Mouse (Mus musculus): ENCODE data around the gene Gatad2b.

Gene Gatad2b

DNA sequence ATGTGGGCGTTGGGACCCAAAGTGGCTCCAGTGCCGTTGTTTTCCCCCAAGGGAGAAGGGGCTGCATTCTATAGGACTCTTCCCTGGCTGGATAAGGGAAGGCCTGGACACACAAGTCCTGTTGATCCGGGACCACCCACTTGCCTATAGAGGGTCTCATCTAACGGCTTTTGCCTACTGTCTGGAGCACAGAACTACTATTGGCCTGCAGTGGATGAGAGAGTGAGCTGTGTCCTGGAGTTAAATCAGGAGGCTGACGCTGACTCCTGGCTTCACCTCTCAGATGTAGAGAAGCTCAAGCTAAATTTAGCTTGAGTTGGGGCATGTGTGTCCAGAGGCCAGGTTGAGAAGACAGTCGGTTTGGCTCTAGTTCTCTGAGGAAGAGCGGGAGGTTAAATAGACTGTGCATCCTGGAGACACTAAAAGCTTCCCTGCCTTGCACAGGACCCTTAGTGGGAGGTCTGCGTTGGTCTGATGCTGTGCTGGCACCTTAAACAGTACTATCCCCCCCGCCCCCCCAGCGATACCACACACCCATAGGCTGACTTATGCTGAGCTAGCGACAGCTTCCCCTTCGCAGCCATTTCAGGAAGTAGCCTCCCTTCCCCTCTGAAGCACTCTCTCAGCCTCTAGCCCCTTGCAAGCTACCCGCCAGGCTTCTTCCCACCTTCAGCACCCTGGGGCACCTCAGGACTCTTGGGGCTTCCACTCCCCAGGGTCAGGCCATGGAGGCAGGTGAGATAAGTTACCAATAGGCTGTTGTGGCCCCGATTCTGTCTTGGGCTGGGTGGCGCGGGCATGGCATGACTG is 26.8 kb upstream of the Gatad2b start:
- WGBS: 25% methylated on average over 16 of the region's 16 CpGs

DNA sequence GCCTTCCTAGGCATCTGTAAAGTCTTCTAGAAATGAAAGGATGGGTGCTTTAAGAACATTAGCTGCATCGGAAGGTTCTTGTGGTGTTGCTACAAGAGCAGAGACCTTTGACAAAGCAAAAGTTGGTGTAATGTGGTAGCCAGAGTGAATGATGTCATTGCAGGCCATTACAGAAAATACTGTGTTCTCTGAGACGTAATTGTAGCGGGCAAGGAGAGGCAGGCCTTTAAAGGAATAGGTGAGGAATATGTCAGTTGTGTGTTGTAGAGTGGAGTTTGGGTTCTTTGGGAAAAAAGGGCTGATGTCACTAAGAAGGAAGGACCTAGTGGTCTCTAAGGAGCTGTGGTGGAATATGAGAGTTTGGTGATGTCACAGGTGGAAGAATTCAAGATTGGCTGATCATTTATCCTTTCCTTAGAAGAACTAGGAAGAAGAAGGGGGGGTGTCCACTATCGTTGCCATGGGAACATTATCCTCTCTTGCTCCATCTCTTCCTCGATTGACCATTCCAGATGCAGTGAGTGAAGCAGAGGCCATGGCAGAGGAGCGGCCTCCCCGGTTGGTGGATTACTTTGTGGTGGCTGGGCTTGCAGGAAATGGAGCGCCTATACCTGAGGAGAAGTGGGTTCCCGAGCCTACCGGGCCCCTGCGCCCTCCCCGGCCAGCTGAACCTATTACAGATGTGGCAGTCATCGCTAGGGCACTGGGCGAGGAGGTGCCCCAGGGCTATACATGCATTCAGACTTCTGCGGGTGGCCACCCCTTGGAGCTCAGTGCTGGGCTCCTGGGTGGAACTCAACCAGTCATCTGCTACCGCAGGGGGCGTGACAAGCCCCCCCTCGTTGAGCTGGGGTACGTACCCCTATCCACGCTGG is 25.8 kb upstream of the Gatad2b start:
- 91% methylated on average over 20 of the region's 20 CpGs for WGBS

DNA sequence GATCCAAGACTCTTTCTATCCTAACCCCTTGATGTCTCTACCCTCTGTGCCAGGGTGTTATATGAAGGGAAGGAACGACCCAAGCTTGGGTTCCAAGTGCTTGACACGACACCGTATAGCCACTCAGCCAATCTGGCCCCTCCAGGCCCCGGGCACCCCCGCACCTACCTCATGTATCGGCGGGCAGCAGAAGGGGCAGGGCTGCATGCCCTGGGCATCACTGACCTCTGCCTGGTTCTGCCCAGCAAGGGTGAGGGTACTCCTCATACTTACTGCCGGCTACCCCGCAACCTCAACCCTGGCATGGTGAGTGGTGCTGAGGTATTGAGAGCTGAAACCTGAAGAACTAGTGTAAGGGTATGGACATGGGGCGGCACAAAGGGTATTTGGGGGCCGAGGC is 24.8 kb upstream of the Gatad2b start:
- WGBS: 93% methylated on average over 11 of the region's 11 CpGs

DNA sequence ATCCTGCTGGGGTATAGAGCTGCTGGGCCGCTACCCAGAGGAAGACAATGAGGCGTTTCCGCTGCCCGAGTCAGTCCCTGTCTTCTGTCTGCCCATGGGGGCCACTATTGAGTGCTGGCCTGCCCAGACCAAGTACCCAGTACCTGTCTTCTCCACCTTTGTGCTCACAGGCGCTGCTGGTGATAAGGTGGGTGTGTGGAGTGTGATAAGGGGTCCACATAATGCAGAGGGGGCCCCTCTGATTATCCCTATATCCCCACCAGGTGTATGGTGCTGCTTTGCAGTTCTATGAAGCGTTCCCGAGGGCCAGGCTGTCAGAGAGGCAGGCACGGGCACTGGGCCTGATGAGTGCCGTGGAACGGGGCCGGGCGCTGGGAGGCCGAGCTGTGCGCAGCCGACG is 24.0 kb upstream of the Gatad2b start:
- 93% methylated on average over 16 of the region's 16 CpGs for WGBS

DNA sequence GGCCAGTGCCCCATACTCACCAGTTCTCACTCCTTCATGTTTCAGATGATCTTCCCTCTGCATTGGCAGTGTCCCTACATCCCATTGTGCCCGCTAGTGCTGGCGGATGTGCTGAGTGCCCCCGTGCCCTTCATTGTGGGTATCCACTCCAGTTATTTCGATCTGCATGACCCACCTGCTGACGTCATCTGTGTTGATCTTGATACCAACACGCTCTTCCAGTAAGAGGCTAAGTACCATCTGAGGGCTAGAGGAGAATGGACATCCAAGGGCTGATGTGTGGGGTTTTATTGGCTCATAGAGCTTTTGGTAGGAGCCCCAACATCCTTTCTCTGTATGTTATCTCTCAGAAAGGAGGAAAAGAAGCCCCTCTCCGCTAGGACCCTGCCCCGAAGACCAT is 22.2 kb upstream of the Gatad2b start:
- 95% methylated on average over 8 of the region's 8 CpGs for WGBS

DNA sequence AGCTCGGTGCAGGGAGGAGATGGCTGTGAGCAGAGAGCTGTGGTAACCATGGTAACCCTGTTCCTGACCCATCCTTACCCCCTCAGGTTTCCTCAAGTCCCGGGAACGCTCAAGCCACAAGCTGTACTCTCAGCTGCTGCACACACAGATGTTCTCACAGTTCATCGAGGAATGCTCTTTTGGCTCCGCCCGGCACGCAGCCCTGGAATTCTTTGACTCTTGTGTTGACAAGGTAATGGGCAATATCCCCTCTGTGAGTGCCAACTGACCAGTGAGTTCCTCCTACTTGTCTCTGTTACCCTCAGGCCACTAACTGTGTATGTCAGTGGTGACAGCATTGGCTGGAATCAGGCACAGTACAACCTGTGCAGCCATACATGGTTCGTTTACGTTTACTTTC is 20.8 kb upstream of the Gatad2b start:
- WGBS: 76% methylated on average over 9 of the region's 9 CpGs

DNA sequence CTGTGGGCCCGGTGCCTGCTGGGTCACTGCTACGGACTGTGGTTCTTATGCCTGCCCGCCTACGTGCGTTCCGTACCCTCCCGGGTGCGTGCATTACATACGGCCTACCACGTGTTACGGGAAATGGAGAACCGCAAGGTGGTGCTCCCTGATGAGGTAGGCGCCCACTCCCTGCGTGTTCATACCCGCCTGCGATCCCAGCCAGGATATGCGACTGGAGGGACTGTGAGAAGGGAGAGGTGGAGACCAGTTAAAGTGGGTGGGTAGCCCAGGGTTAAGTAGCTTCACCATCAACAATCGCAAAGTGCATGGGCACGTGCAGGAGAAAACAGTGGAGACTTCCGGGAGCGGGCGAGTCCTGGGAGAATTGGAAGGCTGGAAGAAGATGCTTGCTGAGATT is 19.1 kb upstream of the Gatad2b start:
- WGBS: 93% methylated on average over 22 of the region's 22 CpGs

DNA sequence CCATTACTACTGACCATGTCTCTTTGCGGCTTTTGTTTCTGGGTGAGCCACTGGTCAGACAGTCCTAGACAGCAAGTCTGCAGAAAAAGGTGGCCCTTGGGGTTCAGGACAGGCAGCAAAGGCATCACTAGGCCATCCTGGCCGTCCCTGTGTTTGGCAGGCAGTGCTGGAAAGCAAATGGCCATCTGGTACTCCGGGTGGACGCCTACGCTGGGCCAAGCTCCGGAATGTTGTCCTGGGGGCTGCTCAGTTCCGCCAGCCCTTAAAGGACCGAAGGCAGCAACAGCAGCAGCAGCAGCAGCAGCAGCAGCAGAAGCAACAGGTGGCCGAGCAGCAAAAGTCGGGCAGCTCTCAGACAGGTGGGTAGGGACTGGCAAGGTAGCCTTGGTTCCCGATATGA is 17.7 kb upstream of the Gatad2b start:
- 82% methylated on average over 11 of the region's 11 CpGs for WGBS

DNA sequence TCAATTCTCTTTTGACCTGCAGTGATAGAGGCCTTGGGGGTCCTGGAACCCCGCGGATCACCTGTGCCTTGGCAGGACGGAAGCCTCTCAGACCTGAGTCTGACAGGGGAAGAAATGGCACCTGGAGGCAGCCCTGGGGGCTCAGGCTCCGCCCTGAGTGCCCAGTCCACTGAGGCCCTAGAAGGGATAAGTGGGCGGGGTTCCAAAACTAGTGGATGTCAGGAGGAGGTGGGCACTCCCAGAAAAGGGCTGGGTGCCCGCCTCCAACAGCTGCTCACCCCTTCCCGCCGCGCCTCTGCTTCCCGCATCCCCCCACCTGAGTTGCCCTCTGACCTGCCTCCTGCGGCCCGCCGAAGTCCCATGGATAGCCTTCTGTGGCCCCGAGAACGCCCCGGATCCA is 16.1 kb upstream of the Gatad2b start:
- 72% methylated on average over 16 of the region's 16 CpGs for WGBS

DNA sequence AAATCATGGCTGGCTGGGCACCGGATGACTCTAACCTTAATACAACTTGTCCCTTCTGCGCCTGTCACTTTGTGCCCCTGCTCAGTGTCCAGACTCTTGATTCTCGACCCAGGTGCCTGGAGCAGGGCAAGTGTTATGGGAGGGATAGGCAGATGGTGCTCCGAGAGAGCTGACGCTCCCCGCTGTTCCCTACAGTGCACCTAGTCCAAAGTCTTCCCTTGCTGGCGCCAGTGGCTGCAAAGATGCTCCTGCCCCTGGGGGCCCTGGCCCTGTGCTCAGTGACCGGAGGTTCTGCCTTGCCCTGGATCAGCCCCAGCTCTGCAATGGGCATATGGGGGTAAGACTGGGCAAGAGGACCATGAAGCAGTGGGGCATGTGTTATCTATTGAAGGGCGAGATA is 15.2 kb upstream of the Gatad2b start:
- 96% methylated on average over 9 of the region's 9 CpGs for WGBS

DNA sequence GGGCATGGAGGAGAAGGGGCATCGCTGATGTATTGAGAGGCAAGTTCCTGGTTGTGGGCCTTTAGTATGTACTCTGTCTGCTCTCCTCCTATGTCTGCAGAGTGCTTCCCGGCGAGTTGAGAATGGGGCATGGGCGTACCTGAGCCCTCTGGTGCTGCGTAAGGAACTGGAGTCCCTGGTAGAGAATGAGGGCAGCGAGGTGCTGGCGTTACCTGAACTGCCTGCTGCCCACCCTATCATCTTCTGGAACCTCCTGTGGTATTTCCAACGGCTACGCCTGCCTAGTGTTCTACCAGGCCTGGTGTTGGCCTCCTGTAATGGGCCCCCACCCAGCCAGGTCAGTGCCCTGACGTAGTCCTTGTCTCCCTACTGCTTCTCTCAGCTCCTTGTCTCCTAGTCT is 14.8 kb upstream of the Gatad2b start:
- WGBS: 97% methylated on average over 10 of the region's 10 CpGs

DNA sequence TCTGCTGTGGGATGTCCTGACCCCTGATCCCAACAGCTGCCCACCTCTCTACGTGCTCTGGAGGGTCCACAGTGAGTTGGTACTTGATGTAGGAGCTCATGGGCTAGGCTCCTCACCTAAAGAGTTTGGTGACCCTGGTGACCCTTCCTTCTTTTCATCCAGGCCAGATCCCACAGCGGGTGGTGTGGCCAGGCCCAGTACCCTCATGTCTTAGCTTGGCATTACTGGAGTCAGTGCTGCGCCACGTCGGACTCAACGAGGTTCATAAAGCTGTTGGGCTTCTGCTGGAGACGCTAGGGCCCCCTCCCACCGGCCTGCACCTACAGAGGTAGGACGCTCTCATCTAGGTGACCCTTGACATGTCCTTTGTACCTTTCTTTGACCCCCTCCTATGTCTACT is 13.8 kb upstream of the Gatad2b start:
- WGBS: 96% methylated on average over 9 of the region's 9 CpGs

DNA sequence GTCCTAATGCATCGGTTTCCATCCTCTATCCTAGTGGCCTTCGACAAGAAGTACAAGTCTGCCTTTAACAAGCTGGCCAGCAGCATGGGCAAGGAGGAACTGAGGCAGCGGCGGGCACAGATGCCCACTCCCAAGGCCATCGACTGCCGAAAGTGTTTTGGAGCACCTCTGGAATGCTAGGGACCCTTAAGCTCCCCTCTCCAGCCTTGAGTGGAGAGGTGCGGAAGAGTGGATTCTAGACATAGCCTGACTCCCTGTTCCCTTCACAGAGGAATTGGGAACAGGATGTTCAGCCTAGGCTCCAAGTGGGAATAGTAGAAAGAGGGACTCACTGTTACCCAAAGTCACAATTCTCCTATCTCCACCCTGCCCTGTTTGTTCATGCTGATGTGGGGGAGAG is 13.2 kb upstream of the Gatad2b start:
- WGBS: 96% methylated on average over 7 of the region's 7 CpGs

DNA sequence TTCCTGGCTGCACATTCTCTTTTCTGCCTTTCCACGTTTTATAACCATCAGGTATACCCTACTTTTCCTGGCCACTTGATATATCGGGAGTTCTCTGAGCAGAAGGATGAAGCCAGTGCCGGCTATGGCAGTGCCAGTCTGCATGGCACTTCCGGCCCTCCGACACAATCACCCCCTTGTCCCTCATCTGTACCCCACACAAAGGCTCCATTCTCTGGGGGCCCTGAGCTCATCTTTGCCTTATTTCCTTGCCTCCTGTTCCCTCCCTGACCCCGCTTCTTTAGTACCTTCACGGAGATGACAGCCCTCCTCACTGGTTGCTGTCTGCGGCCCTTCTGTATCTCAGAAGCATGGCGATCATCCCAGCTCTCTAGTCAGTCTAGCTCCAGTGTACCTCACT is 12.3 kb upstream of the Gatad2b start:
- 79% methylated on average over 9 of the region's 9 CpGs for WGBS

DNA sequence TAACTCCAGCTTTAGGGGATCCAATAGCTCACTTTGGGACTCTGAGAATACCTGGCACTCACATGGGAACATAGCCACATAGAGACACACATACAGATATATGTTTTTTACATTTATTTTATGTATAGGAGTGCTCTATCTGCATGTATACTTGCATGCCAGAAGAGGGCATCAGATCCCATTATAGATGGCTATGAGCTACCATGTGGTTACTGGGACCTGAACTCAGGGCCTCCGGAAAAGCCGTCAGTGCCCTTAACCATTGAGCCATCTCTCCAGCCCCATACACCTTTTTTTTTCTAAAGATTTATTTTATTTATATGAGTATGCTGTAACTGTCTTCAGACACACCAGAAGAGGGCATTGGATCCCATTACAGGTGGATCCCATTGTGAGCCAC is 8.8 kb upstream of the Gatad2b start:
- 95% methylated on average over 2 of the region's 2 CpGs for WGBS

DNA sequence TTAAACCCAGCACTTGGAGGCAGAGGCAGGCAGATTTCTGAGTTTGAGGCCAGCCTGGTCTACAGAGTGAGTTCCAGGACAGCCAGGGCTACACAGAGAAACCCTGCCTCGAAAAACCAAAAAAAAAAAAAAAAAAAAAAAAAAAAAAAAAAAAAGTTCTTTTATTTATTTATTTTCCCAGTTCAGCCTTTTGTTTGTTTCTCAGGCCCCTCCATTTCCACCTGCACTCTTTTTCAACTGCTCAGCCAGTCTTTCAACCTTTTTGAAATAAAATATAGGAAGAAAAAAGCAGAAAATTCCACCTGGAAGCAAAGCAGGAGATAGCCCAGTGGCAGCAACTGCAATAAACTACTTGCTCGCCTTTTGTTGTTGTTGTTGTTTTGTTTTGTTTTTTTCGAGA is 3.6 kb upstream of the Gatad2b start:
- 64% methylated on average over 3 of the region's 3 CpGs for WGBS

DNA sequence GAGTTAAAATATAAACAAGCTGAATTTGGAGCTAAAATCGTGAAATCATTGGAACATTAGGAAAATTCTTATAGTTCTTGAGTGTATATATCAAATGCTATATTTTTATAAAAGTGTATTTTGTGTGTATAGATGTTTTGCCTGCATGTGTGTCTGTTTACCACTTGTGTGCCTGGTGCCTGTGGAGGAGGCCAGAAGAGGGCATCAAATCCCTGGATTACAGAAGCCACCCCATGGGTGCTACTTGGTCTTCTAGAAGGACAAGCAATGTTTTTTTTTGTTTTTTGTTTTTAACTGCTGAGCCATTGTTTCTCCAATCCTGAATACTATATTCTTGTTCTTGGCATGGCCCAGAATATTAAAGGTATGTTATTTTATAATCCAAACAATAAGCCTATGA is 2.4 kb upstream of the Gatad2b start:
- 81% methylated on average over 1 of the region's 1 CpGs for whole genome bisulfite sequencing

DNA sequence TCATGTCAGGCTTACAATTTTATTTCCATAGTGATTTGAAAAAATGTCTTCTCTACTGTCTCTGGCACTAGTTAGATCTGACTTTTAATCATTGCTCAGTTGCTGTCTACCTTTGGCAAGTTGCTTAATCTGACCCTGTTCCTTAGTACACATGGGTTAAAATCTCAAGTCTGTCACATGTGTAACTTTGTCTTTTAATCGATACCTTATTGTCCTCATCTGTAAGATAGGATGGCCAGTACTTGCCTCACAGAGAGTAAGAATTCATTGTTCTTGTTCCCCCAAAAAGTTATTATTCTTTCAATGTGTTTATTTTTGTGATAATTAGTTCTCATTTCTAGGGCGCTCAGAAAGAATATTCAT is 1.0 kb upstream of the Gatad2b start:
- WGBS: 31% methylated on average over 2 of the region's 2 CpGs

DNA sequence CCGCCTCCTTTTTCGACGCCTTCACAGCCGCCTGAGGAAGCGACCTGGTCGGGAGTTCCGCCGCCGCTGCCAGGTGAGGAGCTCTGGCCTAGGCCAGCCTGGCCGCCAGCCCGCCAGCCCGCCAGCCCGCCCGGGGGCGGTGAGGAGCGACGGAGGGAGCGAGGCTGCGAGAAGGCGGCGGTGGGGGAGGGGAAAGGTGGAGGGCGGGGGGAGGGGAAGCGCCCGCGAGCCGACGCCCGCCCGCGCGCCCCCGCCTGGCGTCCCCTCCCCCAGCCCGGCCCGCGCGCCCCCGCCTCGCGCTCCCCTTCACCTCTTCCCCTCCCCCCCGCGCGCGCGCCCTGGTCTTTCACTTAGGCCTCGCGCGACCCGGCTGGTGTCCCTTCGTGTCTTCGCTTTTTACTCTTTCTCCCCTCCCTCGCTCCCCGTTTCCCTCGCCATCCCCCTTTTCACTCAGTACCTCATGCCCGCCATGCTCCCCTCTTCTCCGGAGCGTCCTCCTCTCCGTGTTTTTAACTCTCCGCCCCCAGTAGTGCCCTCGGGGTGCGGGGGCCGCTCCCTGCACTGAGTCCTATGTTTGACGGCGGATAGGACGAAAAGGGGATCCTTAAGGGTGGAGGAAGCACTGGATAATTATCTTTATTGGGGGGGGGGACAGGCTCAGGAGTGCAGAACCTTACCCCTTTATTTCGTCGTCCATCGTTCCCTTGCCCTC is 530 bp downstream of the Gatad2b start:
- 1% methylated on average over 40 of the region's 68 CpGs for whole genome bisulfite sequencing

DNA sequence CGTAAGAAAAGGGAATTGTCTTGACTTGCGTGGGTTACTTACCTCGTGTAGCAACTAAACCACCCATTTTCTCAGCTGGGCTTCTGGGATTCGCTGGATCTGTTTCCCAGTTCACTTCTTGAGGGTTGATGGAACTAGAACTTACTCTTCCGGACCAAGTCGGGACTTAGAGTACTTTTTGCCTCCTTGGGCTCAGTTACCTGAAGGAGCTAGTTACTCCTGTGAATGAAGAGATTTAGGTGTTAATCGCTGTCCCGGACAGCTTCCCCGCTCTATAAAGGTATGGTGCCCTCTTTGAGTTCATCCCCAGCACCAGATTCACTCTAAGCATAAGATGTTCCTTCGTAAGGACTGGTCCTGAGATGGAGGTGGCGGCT is 1.1 kb downstream of the Gatad2b start:
- 1% methylated on average over 11 of the region's 11 CpGs for WGBS

DNA sequence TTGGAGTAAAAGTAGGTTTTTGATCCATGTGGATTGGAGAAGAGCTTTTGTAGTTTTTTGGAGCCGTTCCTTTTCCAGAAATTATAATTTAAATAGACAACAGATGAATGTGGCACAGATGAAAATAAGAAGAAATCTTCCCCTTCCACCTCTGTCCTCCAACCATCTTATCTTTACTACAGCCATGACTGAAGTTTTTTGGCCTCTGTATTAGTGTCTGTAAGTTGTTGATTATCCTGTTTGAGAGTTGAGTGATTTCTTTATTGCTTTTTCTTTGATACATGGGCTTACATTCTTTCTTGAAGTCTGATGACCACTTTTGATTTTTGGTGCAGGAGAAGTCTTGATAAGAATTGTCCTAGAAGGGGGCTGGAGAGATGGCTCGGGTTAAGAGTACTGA is 1.7 kb downstream of the Gatad2b start:
- 25% methylated on average over 2 of the region's 2 CpGs for WGBS

DNA sequence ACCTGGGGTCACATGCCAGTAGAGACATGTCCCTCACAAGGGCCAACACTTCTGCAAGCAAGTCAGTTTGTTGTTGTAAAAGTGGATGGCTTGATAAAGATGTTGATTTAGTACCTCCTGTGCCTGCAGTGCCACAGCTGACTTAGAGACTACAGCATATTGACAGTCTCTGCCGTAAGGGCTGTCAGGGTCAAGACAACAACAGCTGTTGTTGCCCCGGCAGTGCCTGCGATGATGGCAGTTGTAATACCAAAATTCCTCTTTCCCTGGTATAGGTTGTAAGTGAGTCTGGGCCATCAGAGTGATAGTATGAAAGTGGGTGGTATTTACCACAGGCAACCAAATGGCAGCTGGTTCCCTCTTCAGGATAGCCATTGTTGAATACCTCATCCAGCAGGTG is 12.8 kb downstream of the Gatad2b start:
- 56% methylated on average over 3 of the region's 3 CpGs for WGBS

DNA sequence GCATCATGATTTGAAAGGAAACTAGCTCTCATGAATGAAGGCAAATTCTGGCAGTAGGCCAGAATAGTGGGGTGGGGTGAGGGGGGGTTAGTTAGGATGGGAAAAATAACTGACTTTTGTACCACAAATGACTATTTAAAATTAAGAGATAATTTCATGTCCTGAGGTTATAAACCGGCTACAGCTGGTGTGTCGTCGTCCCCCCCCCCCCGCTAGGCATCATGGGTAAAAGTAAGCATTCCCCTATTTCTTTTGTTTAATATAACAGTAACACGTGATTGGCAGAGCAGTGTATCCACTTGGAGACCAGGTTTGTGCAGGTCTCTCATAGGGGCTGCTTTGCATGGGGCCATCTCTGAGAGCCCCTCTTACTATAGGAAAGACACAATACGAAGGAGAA is 29.3 kb downstream of the Gatad2b start:
- 16% methylated on average over 6 of the region's 6 CpGs for WGBS
